Mouse (Mus musculus) cerebellum, adult 2 months (tissue): Measurements from ENCODE around the gene Gcnt3.

ENCODE experiments used
- CTCF ChIP-seq: fragments of 200-500 bp; IDR thresholded peaks from 2 replicates; pipeline ENCODE4 v1.5.1; 2011; ENCODE audit warnings: low read depth, mild to moderate bottlenecking, control low read depth, low read length, moderate library complexity, borderline replicate concordance; ENCODE audit not compliant: insufficient read depth
- POLR2A ChIP-seq: fragments of 200-500 bp; IDR thresholded peaks from 2 replicates; pipeline ENCODE4 v1.6.1; 2011; ENCODE audit warnings: low read length, control low read depth, borderline replicate concordance; ENCODE audit not compliant: insufficient read depth

DNA sequence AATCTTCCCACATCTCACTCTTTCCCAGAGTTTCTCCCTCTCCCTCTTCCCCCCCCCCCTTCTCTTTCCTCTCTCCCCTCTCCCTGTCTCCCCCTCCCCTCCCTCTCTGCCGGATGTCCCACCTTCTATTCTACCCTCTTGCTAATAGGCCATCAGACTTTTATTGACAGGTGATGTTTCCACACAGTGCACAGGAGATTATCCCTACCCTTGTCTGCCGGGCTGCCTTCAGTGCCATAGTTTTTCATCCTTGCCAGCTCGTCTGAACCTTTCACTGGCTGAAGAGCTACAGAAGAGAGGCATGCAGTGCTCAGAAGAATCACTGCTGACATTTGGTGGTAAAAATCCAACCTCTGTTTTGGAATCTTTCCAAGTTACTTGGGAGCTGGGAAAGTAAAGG lies 15.5 kb upstream of the Gcnt3 start:
- TF ChIP-seq POLR2A = no peak
- TF ChIP-seq CTCF = no peak
